Mouse (Mus musculus) gastrocnemius, adult 2 months (tissue): Measurements from ENCODE around the gene Pik3r2. TPM values are rescaled to one million over a fixed set of nuclear protein-coding genes. Genes with fewer than 3 reads are reported as not detected.
"Not testable (repeated sequence)": the region's sequence is repeated elsewhere in the genome, so short reads cannot be mapped to it uniquely, and the experiment has no call there.

Source experiments
- DNase-seq: peaks from one replicate; pipeline ENCODE4 v3.0.0; 2022
- H3K27ac ChIP-seq: fragments of 200-600 bp; 2 replicates; pipeline ENCODE4 v1.8.1; 2022; ENCODE audit warnings: mild to moderate bottlenecking
- H3K4me3 ChIP-seq: fragments of 200-600 bp; 2 replicates; pipeline ENCODE4 v1.8.1; 2022; ENCODE audit warnings: mild to moderate bottlenecking, moderate library complexity
- CTCF ChIP-seq: fragments of 200-600 bp; IDR thresholded peaks from 2 replicates; pipeline ENCODE4 v1.8.1; 2022; ENCODE audit warnings: antibody characterized with exemption, mild to moderate bottlenecking, moderate library complexity
- intact Hi-C: fragments of 180-260 bp; cut with DNase I; formaldehyde crosslinking; loops from one replicate; pipeline ENCODE4 v1.15.1; 2025
- long read RNA-seq, 2 experiments: library from polyadenylated mRNA; stranded (forward); transcript quantifications; one replicate each; pipeline ENCODE4 v2.0.0; 2021
- total RNA-seq, 2 experiments: library from RNA; stranded (reverse); gene quantifications; 2 replicates each; pipeline ENCODE4 v1.2.3; 2021

Pik3r2 gene
- 10 to 100 TPM; 13.9 to 16.2 TPM for total RNA-seq
- long read RNA-seq, experiment 1, transcript Pik3r2-201 (16 exons, 3,165 nt) = major isoform, 32 of 38 reads
- long read RNA-seq, experiment 1, partial matches to known transcripts = 4 of 38 reads
- long read RNA-seq, experiment 1, other reads (novel, unspliced or antisense) = 2 of 38 reads
- long read RNA-seq, experiment 2, transcript Pik3r2-201 (16 exons, 3,165 nt) = major isoform, 32 of 42 reads
- long read RNA-seq, experiment 2, partial matches to known transcripts = 9 of 42 reads
- long read RNA-seq, experiment 2, other reads (novel, unspliced or antisense) = 1 of 42 reads

- intact Hi-C loops = no loop called here
- TF ChIP-seq CTCF = peak; percentile 56
- Histone ChIP-seq H3K27ac (peak within 1 kb of the TSS; percentile 94), H3K4me3 (peak within 1 kb of the TSS; percentile 89)
- peak; percentile 99 for DNase-seq
These were observed at the start of gene Pik3r2 for GRCm38 (mm10) chr8:70776496-70777444. Gene Pik3r2 (minus strand): TSS chr8:70776713.

GRCm38 (mm10) chr8:70825816-70826215, 49.3 kb upstream of the Pik3r2 start:
- DNase-seq = peak; percentile 79
- TF ChIP-seq CTCF = no peak
- Histone ChIP-seq H3K4me3 (no peak overlapping the region), H3K27ac (peak overlapping the region; percentile 84)
- intact Hi-C loops = no loop called here

- Histone ChIP-seq H3K4me3 (peak overlapping the region; percentile 46), H3K27ac (peak overlapping the region; percentile 84)
- intact Hi-C loops = no loop called here
- peak; percentile 59 for DNase-seq
- TF ChIP-seq CTCF = no peak
These were observed 47.3 kb upstream of the Pik3r2 start for GRCm38 (mm10) chr8:70823802-70824201.

GRCm38 (mm10) chr8:70822594-70822993, 46.1 kb upstream of the Pik3r2 start:
- DNase-seq, H3K4me3 ChIP-seq, intact Hi-C loops: not testable (repeated sequence)
- peak overlapping the region; percentile 84 for H3K27ac ChIP-seq

- intact Hi-C loops = loop anchor here (1.0 to 2.0 kb wide), 2 partner anchors 19 to 47 kb away; no protein-coding TSS in a partner anchor
- Histone ChIP-seq H3K27ac (peak overlapping the region; percentile 49), H3K4me3 (no peak overlapping the region; the same call in 1 of the 2 replicates)
- DNase-seq = no peak
- no peak for TF ChIP-seq CTCF
These were observed 45.5 kb upstream of the Pik3r2 start for GRCm38 (mm10) chr8:70821992-70822391.

- H3K4me3 ChIP-seq = no peak overlapping the region; the same call in 1 of the 2 replicates
- intact Hi-C loops = loop anchor here (1.0 to 2.0 kb wide), 2 partner anchors 20 to 47 kb away; no protein-coding TSS in a partner anchor
- TF ChIP-seq CTCF = peak; percentile 97
- peak; percentile 81 for DNase-seq
- H3K27ac ChIP-seq = peak overlapping the region; percentile 49
These were observed 45.0 kb upstream of the Pik3r2 start for GRCm38 (mm10) chr8:70821399-70821962.

GRCm38 (mm10) chr8:70820101-70820935, 43.8 kb upstream of the Pik3r2 start:
- peak; percentile 75 for DNase-seq
- Histone ChIP-seq H3K27ac (peak overlapping the region; percentile 74), H3K4me3 (peak overlapping the region; percentile 55)
- no peak for TF ChIP-seq CTCF
- intact Hi-C loops = loop anchor here (2.0 kb wide), 1 partner anchor 48 kb away; no protein-coding TSS in a partner anchor

GRCm38 (mm10) chr8:70816679-70817078, 40.2 kb upstream of the Pik3r2 start:
- DNase-seq = peak; percentile 71
- intact Hi-C loops = no loop called here
- no peak overlapping the region for H3K27ac ChIP-seq
- TF ChIP-seq CTCF = no peak
- H3K4me3 ChIP-seq = peak overlapping the region; percentile 49

GRCm38 (mm10) chr8:70812885-70813284, 36.4 kb upstream of the Pik3r2 start:
- intact Hi-C loops = no loop called here
- TF ChIP-seq CTCF = no peak
- H3K4me3 ChIP-seq = no peak overlapping the region
- H3K27ac ChIP-seq = no peak overlapping the region
- no peak for DNase-seq

- intact Hi-C loops = no loop called here
- no peak for TF ChIP-seq CTCF
- DNase-seq = no peak
- Histone ChIP-seq H3K4me3 (no peak overlapping the region), H3K27ac (no peak overlapping the region)
These were observed 35.5 kb upstream of the Pik3r2 start for GRCm38 (mm10) chr8:70812055-70812454.

GRCm38 (mm10) chr8:70810962-70811680, 34.6 kb upstream of the Pik3r2 start:
- TF ChIP-seq CTCF = no peak
- Histone ChIP-seq H3K4me3 (no peak overlapping the region), H3K27ac (no peak overlapping the region)
- DNase-seq = no peak
- intact Hi-C loops = no loop called here
